Mouse (Mus musculus) intestine, embryonic 15.5 days (tissue): ENCODE data around the gene Tln2. TPM values are rescaled to one million over a fixed set of nuclear protein-coding genes. Genes with fewer than 3 reads are reported as not detected.

Experiments
- ATAC-seq: fragments of 200-750 bp; cut with Nextera tagmentation; 2 replicates; pipeline ENCODE4 v1.8.0; 2017; ENCODE audit warnings: moderate TSS enrichment, moderate library complexity
- H3K27ac ChIP-seq: fragments of 300-500 bp; sonication (generic); 2 replicates; pipeline ENCODE4 v1.5.1; 2015; ENCODE audit warnings: mild to moderate bottlenecking, inconsistent platforms
- H3K27me3 ChIP-seq: fragments of 300-500 bp; sonication (generic); replicated peaks from 2 replicates; pipeline ENCODE4 v1.6.1; 2015; ENCODE audit warnings: inconsistent platforms
- H3K36me3 ChIP-seq: fragments of 300-500 bp; sonication (generic); 2 replicates; pipeline ENCODE4 v1.6.1; 2015; ENCODE audit warnings: inconsistent platforms
- H3K4me1 ChIP-seq: fragments of 300-500 bp; sonication (generic); replicated peaks from 2 replicates; pipeline ENCODE4 v1.6.1; 2015; ENCODE audit warnings: inconsistent platforms
- H3K4me2 ChIP-seq: fragments of 300-500 bp; sonication (generic); replicated peaks from 2 replicates; pipeline ENCODE4 v1.6.1; 2015; ENCODE audit warnings: mild to moderate bottlenecking, inconsistent platforms
- H3K4me3 ChIP-seq: fragments of 300-500 bp; sonication (generic); replicated peaks from 2 replicates; pipeline ENCODE4 v1.5.1; 2015; ENCODE audit warnings: inconsistent platforms
- H3K9ac ChIP-seq: fragments of 300-500 bp; sonication (generic); 2 replicates; pipeline ENCODE4 v1.6.1; 2015; ENCODE audit warnings: inconsistent platforms
- H3K9me3 ChIP-seq: fragments of 300-500 bp; sonication (generic); 2 replicates; pipeline ENCODE4 v1.6.1; 2016; ENCODE audit warnings: inconsistent platforms
- WGBS: fragments of 180-500 bp; shearing (Covaris S2); methylation state at CpG from one replicate; pipeline ENCODE4 v1.1.7; 2015; 5-methylcytosine and 5-hydroxymethylcytosine counted together
- polyA plus RNA-seq: library from polyadenylated mRNA; unstranded; fragments of >200 nt; fragmentation: Nextera tagmentation; extraction: Ambion mirVana; gene quantifications from 2 replicates; pipeline ENCODE4 v1.2.1, GENCODE M21; 2015

Gene Tln2
- polyA plus RNA-seq, 1 experiment from 2014 or later, result 28.0 TPM

- ATAC-seq, result no peak
- Histone ChIP-seq H3K27me3 (no peaks in the 10 kb centered on the region), H3K9me3 (no peaks in the 10 kb centered on the region), H3K9ac (no peak overlapping the region), H3K4me1 (peaks cover 13% of the 10 kb centered on the region), H3K4me2 (no peak overlapping the region), H3K27ac (no peak overlapping the region), H3K36me3 (no peaks in the 10 kb centered on the region), H3K4me3 (no peak overlapping the region)
- WGBS, result 54% methylated on average over 8 of the region's 8 CpGs
These were observed 17.6 kb downstream of the Tln2 start for GRCm38 (mm10) chr9:67541948-67542347.

- ATAC-seq, result no peak
- H3K9me3 ChIP-seq, result no peaks in the 10 kb centered on the region
- no peak overlapping the region for H3K4me2 ChIP-seq
- no peaks in the 10 kb centered on the region for H3K27me3 ChIP-seq
- WGBS, result 42% methylated on average over 17 of the region's 17 CpGs
- no peak overlapping the region for H3K4me3 ChIP-seq
- H3K36me3 ChIP-seq, result no peaks in the 10 kb centered on the region
- no peak overlapping the region for H3K27ac ChIP-seq
- peaks cover 13% of the 10 kb centered on the region for H3K4me1 ChIP-seq
- H3K9ac ChIP-seq, result no peak overlapping the region
These were observed 19.5 kb downstream of the Tln2 start for GRCm38 (mm10) chr9:67539776-67540706.

DNA sequence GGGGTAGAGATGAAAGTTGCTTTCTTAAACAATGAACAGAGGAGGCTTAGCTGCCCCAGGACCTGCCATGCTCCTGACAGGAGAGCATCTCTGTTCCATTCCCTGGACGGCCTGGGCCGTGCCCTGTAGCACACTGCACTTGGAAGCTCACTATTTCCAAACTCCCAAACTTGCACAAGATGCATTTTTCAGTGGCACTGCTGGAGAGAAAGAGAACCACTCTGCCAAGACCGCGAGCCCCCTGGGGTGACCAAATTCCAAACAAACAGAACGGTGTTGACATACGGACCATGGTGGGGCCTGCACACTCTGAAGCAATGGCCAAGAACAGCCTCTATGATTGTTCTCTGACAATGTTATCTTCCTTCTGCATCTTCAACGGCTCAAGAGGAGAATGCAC lies 25.1 kb downstream of the Tln2 start:
- Histone ChIP-seq H3K4me2 (no peak overlapping the region), H3K9ac (no peak overlapping the region), H3K27ac (no peak overlapping the region), H3K4me3 (no peak overlapping the region), H3K36me3 (no peaks in the 10 kb centered on the region), H3K4me1 (0 out of 2 replicates have a peak, but pooled peaks cover 3% of the 10 kb centered on the region), H3K27me3 (no peaks in the 10 kb centered on the region), H3K9me3 (no peaks in the 10 kb centered on the region)
- WGBS, result 63% methylated on average over 7 of the region's 7 CpGs
- no peak for ATAC-seq

DNA sequence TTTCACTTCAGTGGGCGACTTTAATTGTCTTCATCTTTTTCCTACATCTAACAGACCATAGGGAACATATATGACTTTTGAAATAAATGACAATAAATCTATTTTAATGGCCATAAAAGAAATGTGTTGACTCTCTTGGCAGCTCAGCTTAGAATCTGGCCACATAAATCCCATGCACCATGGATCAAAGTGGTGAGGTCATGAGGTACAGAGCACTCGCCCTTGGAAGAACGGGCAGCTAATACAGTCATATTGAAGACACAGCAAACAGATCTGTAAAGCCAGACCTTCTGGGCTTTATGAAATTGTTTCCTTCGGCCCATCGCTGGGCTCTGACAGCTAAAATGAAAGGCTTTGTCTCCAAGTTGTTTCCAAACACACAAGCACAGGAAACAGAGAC lies 26.2 kb downstream of the Tln2 start:
- ATAC-seq, result no peak
- H3K4me3 ChIP-seq, result no peak overlapping the region
- H3K27ac ChIP-seq, result no peak overlapping the region
- H3K9me3 ChIP-seq, result no peaks in the 10 kb centered on the region
- WGBS, result 65% methylated on average over 5 of the region's 5 CpGs
- H3K4me2 ChIP-seq, result no peak overlapping the region
- H3K27me3 ChIP-seq, result no peaks in the 10 kb centered on the region
- H3K9ac ChIP-seq, result no peak overlapping the region
- H3K4me1 ChIP-seq, result 0 out of 2 replicates have a peak, but pooled peaks cover 3% of the 10 kb centered on the region
- no peaks in the 10 kb centered on the region for H3K36me3 ChIP-seq

GRCm38 (mm10) chr9:67532631-67533030 lies 26.9 kb downstream of the Tln2 start:
- H3K4me2 ChIP-seq, result no peak overlapping the region
- H3K27me3 ChIP-seq, result no peaks in the 10 kb centered on the region
- no peak overlapping the region for H3K9ac ChIP-seq
- H3K4me3 ChIP-seq, result no peak overlapping the region
- H3K27ac ChIP-seq, result no peak overlapping the region
- WGBS, result 54% methylated on average over 1 of the region's 1 CpGs
- no peak for ATAC-seq
- H3K4me1 ChIP-seq, result 0 out of 2 replicates have a peak, but pooled peaks cover 3% of the 10 kb centered on the region
- H3K9me3 ChIP-seq, result no peaks in the 10 kb centered on the region
- H3K36me3 ChIP-seq, result no peaks in the 10 kb centered on the region

DNA sequence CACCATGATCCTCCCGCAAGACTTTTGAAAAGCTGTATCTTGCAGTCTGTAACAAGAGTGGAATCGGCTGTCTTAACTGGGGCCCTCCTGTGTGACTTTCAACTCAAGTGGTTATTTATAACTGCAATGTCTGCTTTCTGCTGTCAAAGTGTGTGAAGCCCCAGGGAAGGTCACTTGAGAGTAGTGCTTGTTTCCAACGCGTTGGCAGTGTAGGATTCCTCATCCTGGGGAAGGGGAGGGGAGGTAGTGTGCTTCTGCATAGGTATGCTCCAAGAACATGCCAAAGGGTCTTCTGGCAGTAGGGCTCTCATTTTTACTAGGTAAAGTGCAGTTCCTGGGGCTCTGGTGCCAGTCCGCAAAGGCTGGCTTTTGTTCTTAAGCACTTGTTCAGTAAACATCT lies 29.9 kb downstream of the Tln2 start:
- Histone ChIP-seq H3K4me3 (no peak overlapping the region), H3K9ac (no peak overlapping the region), H3K27me3 (no peaks in the 10 kb centered on the region), H3K4me2 (no peak overlapping the region), H3K9me3 (no peaks in the 10 kb centered on the region), H3K27ac (no peak overlapping the region), H3K36me3 (no peaks in the 10 kb centered on the region), H3K4me1 (0 out of 2 replicates have a peak, but pooled peaks cover 3% of the 10 kb centered on the region)
- WGBS, result 57% methylated on average over 5 of the region's 5 CpGs
- ATAC-seq, result no peak

- Histone ChIP-seq H3K4me1 (0 out of 2 replicates have a peak, but pooled peaks cover 3% of the 10 kb centered on the region), H3K9ac (no peak overlapping the region), H3K27ac (no peak overlapping the region), H3K4me2 (no peak overlapping the region), H3K36me3 (no peaks in the 10 kb centered on the region), H3K9me3 (no peaks in the 10 kb centered on the region), H3K27me3 (no peaks in the 10 kb centered on the region), H3K4me3 (no peak overlapping the region)
- 93% methylated on average over 2 of the region's 2 CpGs for WGBS
- ATAC-seq, result no peak
These were observed 31.8 kb downstream of the Tln2 start for GRCm38 (mm10) chr9:67527726-67528125.

DNA sequence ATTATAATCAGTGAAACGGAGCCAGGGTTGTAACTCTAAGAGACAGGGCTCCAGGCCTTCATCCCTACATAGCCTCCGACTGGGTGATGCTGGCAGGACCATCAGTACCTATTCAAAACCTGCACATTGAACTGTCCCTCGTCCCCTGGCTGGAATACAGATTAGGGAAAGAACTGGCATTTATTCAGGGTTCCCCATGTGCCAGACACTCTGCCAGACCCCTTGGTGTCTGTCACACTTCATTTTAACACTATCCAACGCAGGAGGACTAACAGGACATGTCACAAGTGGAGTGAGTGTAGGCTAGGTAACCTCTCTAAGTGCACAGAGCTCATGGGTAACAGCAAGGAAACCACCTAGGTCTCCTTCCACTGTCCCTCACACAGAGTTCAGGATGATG lies 37.8 kb downstream of the Tln2 start:
- no peak overlapping the region for H3K27ac ChIP-seq
- H3K4me2 ChIP-seq, result no peak overlapping the region
- no peaks in the 10 kb centered on the region for H3K9me3 ChIP-seq
- H3K4me1 ChIP-seq, result no peaks in the 10 kb centered on the region
- H3K4me3 ChIP-seq, result no peak overlapping the region
- no peak for ATAC-seq
- no peaks in the 10 kb centered on the region for H3K36me3 ChIP-seq
- no peak overlapping the region for H3K9ac ChIP-seq
- no peaks in the 10 kb centered on the region for H3K27me3 ChIP-seq
- WGBS, result 81% methylated on average over 4 of the region's 4 CpGs

DNA sequence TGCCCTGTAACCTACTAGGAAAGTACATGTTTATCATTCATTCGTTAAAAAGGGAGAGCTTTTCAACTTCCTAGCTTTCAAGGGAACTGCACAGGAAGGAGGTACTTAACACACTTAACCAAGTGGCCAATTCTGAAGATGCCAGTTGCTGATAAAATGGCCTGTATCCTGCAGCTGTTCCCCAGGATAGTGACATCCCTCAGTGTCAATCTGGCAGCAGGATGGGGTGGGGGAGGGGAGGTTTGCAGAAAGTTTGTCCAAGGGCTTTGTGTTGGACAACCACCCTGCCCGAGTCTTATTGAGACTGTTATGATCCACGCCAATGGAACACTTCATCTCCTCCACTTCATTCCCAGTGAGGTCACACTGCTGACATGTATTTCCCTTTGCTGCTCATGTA lies 50.0 kb downstream of the Tln2 start:
- 30% methylated on average over 3 of the region's 3 CpGs for WGBS
- no peak overlapping the region for H3K9ac ChIP-seq
- no peak overlapping the region for H3K27ac ChIP-seq
- ATAC-seq, result no peak
- H3K4me3 ChIP-seq, result no peak overlapping the region
- H3K9me3 ChIP-seq, result no peaks in the 10 kb centered on the region
- H3K27me3 ChIP-seq, result no peaks in the 10 kb centered on the region
- H3K36me3 ChIP-seq, result no peaks in the 10 kb centered on the region
- no peaks in the 10 kb centered on the region for H3K4me1 ChIP-seq
- H3K4me2 ChIP-seq, result no peak overlapping the region

- Histone ChIP-seq H3K36me3 (no peaks in the 10 kb centered on the region), H3K4me1 (no peaks in the 10 kb centered on the region), H3K9me3 (no peaks in the 10 kb centered on the region), H3K9ac (no peak overlapping the region), H3K27ac (no peak overlapping the region), H3K4me3 (no peak overlapping the region), H3K27me3 (no peaks in the 10 kb centered on the region), H3K4me2 (no peak overlapping the region)
- ATAC-seq, result no peak
- WGBS, result 64% methylated on average over 8 of the region's 8 CpGs
These were observed 54.7 kb downstream of the Tln2 start for GRCm38 (mm10) chr9:67504669-67505260.

DNA sequence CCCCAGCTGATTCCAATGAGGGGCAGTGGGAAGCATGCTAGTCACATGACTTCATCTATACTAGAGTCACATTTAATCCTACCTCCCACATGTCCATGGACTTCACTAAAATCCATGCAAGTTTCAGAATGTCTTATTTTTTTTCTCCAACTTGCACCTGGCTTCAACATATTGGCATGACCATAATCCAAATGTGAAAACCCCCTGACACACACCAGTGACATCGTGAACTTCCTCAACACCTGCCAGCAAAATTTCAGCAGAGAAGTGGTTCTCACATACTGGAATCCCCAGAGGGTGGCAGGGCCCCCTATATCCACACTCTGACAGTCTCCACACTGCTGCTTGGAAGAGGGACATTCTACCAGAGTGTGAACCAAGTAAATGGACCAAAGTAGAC lies 57.7 kb downstream of the Tln2 start:
- Histone ChIP-seq H3K9me3 (no peaks in the 10 kb centered on the region), H3K4me3 (no peak overlapping the region), H3K27me3 (no peaks in the 10 kb centered on the region), H3K9ac (no peak overlapping the region), H3K4me2 (no peak overlapping the region), H3K36me3 (no peaks in the 10 kb centered on the region), H3K4me1 (no peaks in the 10 kb centered on the region), H3K27ac (no peak overlapping the region)
- no peak for ATAC-seq
- WGBS, result 89% methylated on average over 1 of the region's 1 CpGs

DNA sequence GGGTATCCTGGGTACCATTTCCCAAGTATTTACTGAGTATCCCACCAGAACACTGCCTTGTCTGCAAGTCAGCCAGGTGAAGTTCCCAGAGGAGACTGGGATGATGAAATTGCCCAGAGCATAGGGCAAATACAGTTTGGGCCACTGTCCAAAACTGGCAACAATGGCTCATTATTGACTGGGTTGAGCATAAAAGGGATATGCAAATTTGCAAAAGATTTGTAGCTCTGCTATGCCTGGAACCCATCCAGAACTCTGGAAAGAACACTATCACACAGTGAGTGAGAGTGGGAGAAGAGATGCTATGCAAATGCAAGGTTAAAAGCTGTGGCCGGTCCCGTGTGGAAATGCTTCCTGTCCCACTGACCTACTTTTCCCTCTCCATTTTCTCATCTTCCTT lies 63.1 kb downstream of the Tln2 start:
- H3K4me1 ChIP-seq, result peaks cover 8% of the 10 kb centered on the region; the same call in 1 of the 2 replicates
- H3K4me2 ChIP-seq, result no peak overlapping the region
- no peak overlapping the region for H3K27ac ChIP-seq
- no peaks in the 10 kb centered on the region for H3K27me3 ChIP-seq
- no peak overlapping the region for H3K4me3 ChIP-seq
- no peak overlapping the region for H3K9ac ChIP-seq
- no peaks in the 10 kb centered on the region for H3K36me3 ChIP-seq
- H3K9me3 ChIP-seq, result no peaks in the 10 kb centered on the region
- WGBS, result 30% methylated on average over 2 of the region's 2 CpGs
- no peak for ATAC-seq
